Mouse (Mus musculus) testis, adult 2 months (tissue): ENCODE results near the gene Myadml2.

Experiments used
- CTCF ChIP-seq: fragments of 200-500 bp; IDR thresholded peaks from 2 replicates; pipeline ENCODE4 v1.5.1; 2012; ENCODE audit warnings: low read depth, mild to moderate bottlenecking, inconsistent platforms, low read length, moderate library complexity; ENCODE audit not compliant: control insufficient read depth, insufficient read depth, insufficient replicate concordance
- POLR2A ChIP-seq: fragments of 200-500 bp; IDR thresholded peaks from 2 replicates; pipeline ENCODE4 v1.6.1; 2012; ENCODE audit warnings: low read depth, mild to moderate bottlenecking, inconsistent platforms, low read length, moderate library complexity; ENCODE audit not compliant: control insufficient read depth

DNA sequence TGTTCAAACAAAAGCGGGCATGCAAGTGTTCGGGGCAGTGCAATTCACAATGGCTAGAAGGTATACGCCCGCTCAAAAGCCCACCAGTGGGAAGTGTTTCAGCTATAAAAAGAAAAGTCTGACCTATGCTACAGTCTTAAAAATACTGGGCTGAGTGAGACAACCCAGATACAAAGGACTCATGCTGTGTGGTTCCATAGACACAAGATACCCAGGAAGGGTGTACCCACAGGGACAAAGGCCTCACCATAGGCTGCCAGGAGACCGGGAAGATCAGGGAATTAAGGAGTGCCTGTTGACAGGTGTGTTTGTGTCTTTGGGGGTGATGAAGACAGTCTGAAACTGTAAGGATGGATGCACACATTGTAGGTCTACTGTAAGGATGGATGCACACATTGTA, 15.8 kb upstream of the Myadml2 start:
- no peak for TF ChIP-seq CTCF
- no peak for TF ChIP-seq POLR2A
